Mouse (Mus musculus): Measurements from ENCODE around the gene Pabpc4.

Gene Pabpc4

DNA sequence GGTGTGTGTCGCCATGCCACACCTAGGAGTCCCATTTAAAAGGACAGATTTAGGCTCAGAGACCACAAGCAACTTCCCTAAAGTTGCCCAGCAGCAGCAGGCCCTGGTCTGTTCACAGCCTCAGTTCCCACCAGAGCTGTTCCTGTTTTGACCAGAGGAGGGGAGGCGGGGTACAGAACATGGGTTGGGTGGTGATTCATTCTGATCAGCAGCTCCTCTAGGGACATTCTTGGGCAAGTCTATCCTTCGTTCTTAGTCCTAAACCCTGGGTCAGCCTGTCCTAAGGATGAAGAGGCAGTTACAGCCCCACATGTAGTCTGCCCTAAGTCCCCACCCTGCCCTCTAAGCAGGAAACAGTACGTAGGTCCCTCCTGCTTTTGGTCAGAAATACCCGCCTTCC is 78.1 kb downstream of the Pabpc4 start:
- no peak for DNase-seq (ENCODE audit: extremely low read depth, insufficient read length, low spot score)

GRCm38 (mm10) chr4:123342091-123342641 is 80.0 kb downstream of the Pabpc4 start:
- no peak for DNase-seq (ENCODE audit: extremely low read depth, insufficient read length, low spot score)

DNA sequence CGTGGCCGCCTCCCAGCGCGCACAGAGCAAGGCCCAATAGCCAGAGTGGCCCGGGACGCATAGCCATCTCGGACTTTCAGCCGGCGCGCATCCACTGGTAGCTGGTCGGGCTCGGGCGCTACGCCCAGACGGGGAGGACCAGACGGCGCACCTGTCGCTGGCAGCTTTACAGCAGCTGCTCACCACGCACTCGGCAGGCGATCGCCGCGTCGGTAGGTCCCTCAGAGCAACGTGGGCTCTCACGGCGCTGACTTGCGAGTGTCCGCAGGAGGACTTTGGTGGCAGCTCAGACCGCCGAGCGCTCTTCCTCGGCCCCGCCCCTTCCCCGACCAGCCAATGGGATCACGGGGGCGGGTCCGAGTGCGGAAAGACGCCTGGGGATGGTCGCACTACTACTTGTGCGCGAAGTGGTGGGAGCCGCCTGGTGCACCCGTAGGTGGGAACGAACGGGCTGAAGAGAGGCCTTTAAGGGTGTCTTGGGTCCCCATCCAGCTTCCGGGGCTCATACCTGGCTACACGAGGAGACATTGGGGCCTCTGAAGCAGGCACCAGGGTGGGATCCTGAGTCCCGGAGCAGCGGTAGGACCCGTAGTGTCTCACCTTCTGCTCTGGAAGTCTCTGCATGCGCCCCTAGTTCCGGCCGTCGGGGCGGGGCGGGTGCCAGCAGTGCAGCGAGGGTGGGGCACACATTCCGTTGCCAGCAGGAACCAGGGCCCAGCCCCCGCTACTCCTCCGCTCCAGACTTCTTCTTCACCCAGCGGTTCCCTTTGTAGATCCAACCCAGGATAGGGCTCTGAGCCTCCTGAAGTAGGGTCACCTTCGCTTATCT is 80.7 kb downstream of the Pabpc4 start, which contains the start of gene Bmp8a:
TSS of gene Bmp8a (minus strand) at position 611 of the 829 bp plus-strand sequence.
- DNase-seq (ENCODE audit: extremely low read depth, insufficient read length, low spot score) = no peak

- no peak for DNase-seq (ENCODE audit: extremely low read depth, insufficient read length, low spot score)
These were observed 81.3 kb downstream of the Pabpc4 start for GRCm38 (mm10) chr4:123343471-123343789.
